9 mouse cellular contexts compared by ENCODE assay signal in the genomic region with DNA sequence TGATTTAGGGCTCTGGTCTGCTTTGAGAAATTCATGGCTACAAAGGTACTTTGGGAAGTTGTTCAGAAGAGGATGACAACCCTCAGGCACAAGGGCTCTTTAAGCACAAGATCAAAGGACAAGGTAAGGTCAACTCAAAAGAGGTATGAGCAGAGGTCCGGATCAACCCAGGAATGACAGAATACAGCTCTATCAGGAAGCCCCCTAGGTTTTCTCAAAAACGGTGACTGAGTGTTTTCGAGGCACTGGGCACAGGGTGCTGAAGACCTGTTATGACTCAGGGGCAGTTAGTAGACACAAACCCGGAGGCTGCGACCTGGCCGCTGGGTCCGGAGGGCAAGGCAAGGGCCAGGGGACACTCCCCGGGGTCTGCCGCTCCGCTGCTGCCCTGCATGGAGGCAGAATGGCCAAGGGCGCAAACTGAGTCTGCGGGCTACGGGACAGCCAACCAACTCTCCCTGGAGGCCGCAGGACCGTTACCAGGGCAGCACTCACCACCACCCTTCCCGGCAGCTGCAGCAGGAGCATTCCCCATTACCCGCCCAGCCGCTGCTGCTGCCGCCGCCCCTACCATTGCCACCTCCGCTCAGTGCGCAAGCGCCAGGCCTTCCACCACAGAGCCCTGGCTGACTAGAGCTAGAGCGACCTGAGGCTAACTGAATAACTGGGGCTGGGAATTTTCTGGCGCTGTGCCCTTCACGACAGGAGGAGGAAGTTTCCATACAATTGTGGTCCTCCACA. TPM values are rescaled to one million over a fixed set of nuclear protein-coding genes. Genes with fewer than 3 reads are reported as not detected.
A peak's percentile ranks its signal among the peaks of the same experiment; 100 is the strongest.
DNase-seq lines count a peak whose midpoint lies in the region; ATAC-seq lines count a peak whose summit lies in the region.
"Had no signal": no experiment of that assay in that cellular context is flagged by ENCODE, and none has a peak within 500 bp of the region (broad histone marks: within the 10 kb centered on the region; RNA-seq: fewer than 3 reads in every experiment).

No protein-coding gene starts in this region.

- peak; percentile 92 for ATAC-seq in intestine, embryonic 14.5 days (replicated peaks; ENCODE audit: low FRiP score, low TSS enrichment, low read depth)
- peak; percentile 97 for ATAC-seq in megakaryocyte-erythroid progenitor cell, adult 5-6 weeks (replicated peaks; ENCODE audit: low FRiP score, low TSS enrichment, poor library complexity, severe bottlenecking)

- WGBS in intestine, embryonic 14.5 days, result 3% methylated on average over 26 of the region's 26 CpGs

- peaks cover 26% of the 10 kb centered on the region for H3K36me3 ChIP-seq in intestine, embryonic 14.5 days (ENCODE audit: control insufficient read depth, insufficient read depth, low read length)

- H3K4me2 ChIP-seq in intestine, embryonic 14.5 days (ENCODE audit: low read length), result peak overlapping the region; percentile 92

- no peaks in the 10 kb centered on the region for H3K9me3 ChIP-seq in intestine, embryonic 14.5 days (ENCODE audit: control insufficient read depth, low read length)

- DNase-seq in adrenal gland, postnatal 14 days, result peak; percentile 93
- peak; percentile 64 for DNase-seq in embryo, embryonic 11.5 days (ENCODE audit: low read depth, low spot score)
- peak; percentile 58 for DNase-seq in gastrocnemius, postnatal 25 days
- DNase-seq in intestine, embryonic 14.5 days (ENCODE audit: low spot score), result peak; percentile 86
- peak; percentile 61 to 92 for DNase-seq in left cerebral cortex, postnatal 10 days (ENCODE audit: extremely low spot score in 1 of 2, low spot score in 2 of 2)
- DNase-seq in right cerebral cortex, postnatal 4 days, result peak; percentile 83
- no peak for DNase-seq in B cell, adult 2 months

- H3K27ac ChIP-seq in intestine, embryonic 14.5 days (ENCODE audit: low read depth), result no peak overlapping the region
- H3K27ac ChIP-seq: macrophage had no signal

- no peaks in the 10 kb centered on the region for H3K27me3 ChIP-seq in intestine, embryonic 14.5 days (replicated peaks; ENCODE audit: control insufficient read depth, insufficient read depth, low read length)

- H3K4me3 ChIP-seq in intestine, embryonic 14.5 days (ENCODE audit: low read depth, low read length), result peak overlapping the region; percentile 47

- peaks cover 8% of the 10 kb centered on the region for H3K4me1 ChIP-seq in intestine, embryonic 14.5 days (replicated peaks; ENCODE audit: control insufficient read depth, insufficient read depth, low read length)

- peak overlapping the region; percentile 74 for H3K9ac ChIP-seq in intestine, embryonic 14.5 days (ENCODE audit: low read length)

- intact Hi-C loops in left cerebral cortex, postnatal 10 days (cut with DNase I), result no loop called here

RNA-seq across cellular contexts. Expression of gene Tbccd1, which starts 13.2 kb away (rescaled TPM):
- 18.3 and 18.5 TPM in 2 replicates for total RNA-seq in adrenal gland, postnatal 14 days (2021)
- 1 to 10 TPM; 5.4 to 6.8 TPM for total RNA-seq in gastrocnemius, postnatal 25 days (2021)
- polyA plus RNA-seq in intestine, embryonic 14.5 days (2014; fragmentation: Nextera tagmentation; extraction: Ambion mirVana), result 28.9 and 31.9 TPM in 2 replicates
- 10 to 100 TPM; 10.5 to 14.2 TPM for total RNA-seq in left cerebral cortex, postnatal 10 days (2021)
- 53.3 and 72.6 TPM in 2 replicates for total RNA-seq in megakaryocyte-erythroid progenitor cell, adult 5-6 weeks (2014; fragmentation: Nextera tagmentation)
- total RNA-seq in megakaryocyte-erythroid progenitor cell, adult 5-6 weeks (2017), result 39.7 and 52.5 TPM in 2 replicates

RNA-seq across cellular contexts. Expression of gene Dnajb11, which starts 13.4 kb away (rescaled TPM):
- total RNA-seq in adrenal gland, postnatal 14 days (2021), result 73.5 and 73.9 TPM in 2 replicates
- total RNA-seq in gastrocnemius, postnatal 25 days (2021), result 10 to 100 TPM; 38.8 to 44.2 TPM
- 83.1 and 94.1 TPM in 2 replicates for polyA plus RNA-seq in intestine, embryonic 14.5 days (2014; fragmentation: Nextera tagmentation; extraction: Ambion mirVana)
- 10 to 100 TPM; 62.4 to 62.8 TPM for total RNA-seq in left cerebral cortex, postnatal 10 days (2021)
- total RNA-seq in megakaryocyte-erythroid progenitor cell, adult 5-6 weeks (2014; fragmentation: Nextera tagmentation), result 43.2 and 49.9 TPM in 2 replicates
- total RNA-seq in megakaryocyte-erythroid progenitor cell, adult 5-6 weeks (2017), result 90.1 and 101 TPM in 2 replicates

RNA-seq across cellular contexts. Expression of gene Crygs, which starts 32.9 kb away (rescaled TPM):
- not detected in 2 replicates for total RNA-seq in adrenal gland, postnatal 14 days (2021)
- total RNA-seq in gastrocnemius, postnatal 25 days (2021), result not detected
- not detected in 2 replicates for polyA plus RNA-seq in intestine, embryonic 14.5 days (2014; fragmentation: Nextera tagmentation; extraction: Ambion mirVana)
- total RNA-seq in left cerebral cortex, postnatal 10 days (2021), result not detected
- total RNA-seq in megakaryocyte-erythroid progenitor cell, adult 5-6 weeks (2014; fragmentation: Nextera tagmentation), result not detected in 2 replicates
- total RNA-seq in megakaryocyte-erythroid progenitor cell, adult 5-6 weeks (2017), result not detected in 2 replicates
- polyA plus RNA-seq: macrophage had no signal

RNA-seq across cellular contexts. Expression of gene Ahsg, which starts 46.8 kb away (rescaled TPM):
- total RNA-seq in adrenal gland, postnatal 14 days (2021), result 223 and 3,596 TPM in 2 replicates
- total RNA-seq in gastrocnemius, postnatal 25 days (2021), result not detected
- 0.36 and 0.43 TPM in 2 replicates for polyA plus RNA-seq in intestine, embryonic 14.5 days (2014; fragmentation: Nextera tagmentation; extraction: Ambion mirVana)
- not detected for total RNA-seq in left cerebral cortex, postnatal 10 days (2021)
- total RNA-seq in megakaryocyte-erythroid progenitor cell, adult 5-6 weeks (2014; fragmentation: Nextera tagmentation), result not detected in 2 replicates
- total RNA-seq in megakaryocyte-erythroid progenitor cell, adult 5-6 weeks (2017), result not detected in 2 replicates
- polyA plus RNA-seq: macrophage had no signal

Comparison
In these comparisons a context has a peak if more than half of its experiments do, and no peak if none do; other contexts are left out.
1. DNase-seq: peak in adrenal gland, postnatal 14 days (single experiment), embryo, embryonic 11.5 days (single experiment), gastrocnemius, postnatal 25 days (single experiment), intestine, embryonic 14.5 days (single experiment), left cerebral cortex, postnatal 10 days (2 of 2) and right cerebral cortex, postnatal 4 days (single experiment); none in B cell, adult 2 months (0 of 2).